12 mouse cellular contexts compared by ENCODE assay signal in genomic region chr10:93742097-93742446, GRCm38 (mm10).
"Had no signal": no experiment of that assay in that cellular context is flagged by ENCODE, and none has a peak within 500 bp of the region (broad histone marks: within the 10 kb centered on the region; RNA-seq: fewer than 3 reads in every experiment).

No protein-coding gene starts in this region.

- DNase-seq: kidney, postnatal 4 days; lung, embryonic 14.5 days; lung, postnatal 4 days; right cerebral cortex, adult 18-20 months; right cerebral cortex, postnatal 25 days; thymus, postnatal 36 days had no signal

- H3K4me2 ChIP-seq: limb, embryonic 13.5 days; liver, embryonic 11.5 days; liver, embryonic 15.5 days; lung, embryonic 14.5 days; midbrain, embryonic 15.5 days had no signal

- H3K27me3 ChIP-seq: limb, embryonic 13.5 days; liver, embryonic 15.5 days; midbrain, embryonic 15.5 days had no signal

- H3K9me3 ChIP-seq: limb, embryonic 13.5 days; liver, embryonic 15.5 days; midbrain, embryonic 10.5 days; midbrain, embryonic 15.5 days had no signal

- H3K4me3 ChIP-seq: layer of hippocampus, adult 2 months; limb, embryonic 13.5 days; liver, embryonic 15.5 days; midbrain, embryonic 10.5 days; midbrain, embryonic 15.5 days had no signal

- H3K27ac ChIP-seq: layer of hippocampus, adult 2 months; limb, embryonic 13.5 days; liver, embryonic 15.5 days; midbrain, embryonic 10.5 days; midbrain, embryonic 15.5 days had no signal

- H3K9ac ChIP-seq: limb, embryonic 13.5 days; liver, embryonic 15.5 days; lung, embryonic 14.5 days; midbrain, embryonic 15.5 days had no signal

- H3K4me1 ChIP-seq: midbrain, embryonic 10.5 days; midbrain, embryonic 15.5 days had no signal

- H3K36me3 ChIP-seq: limb, embryonic 13.5 days; liver, embryonic 15.5 days; midbrain, embryonic 15.5 days had no signal

- ATAC-seq: midbrain, embryonic 15.5 days had no signal
